Mouse (Mus musculus): Measurements from ENCODE around the gene Uhrf1bp1l. TPM values are rescaled to one million over a fixed set of nuclear protein-coding genes. Genes with fewer than 3 reads are reported as not detected.
"Not testable (repeated sequence)": the region's sequence is repeated elsewhere in the genome, so short reads cannot be mapped to it uniquely, and the experiment has no call there.

Uhrf1bp1l gene
- total RNA-seq (2014; fragmentation: Nextera tagmentation) (30.8 and 43.8 TPM in 2 replicates), total RNA-seq (2017) (23.7 and 44.3 TPM in 2 replicates)

- ATAC-seq (replicated peaks; ENCODE audit: low FRiP score, low TSS enrichment, poor library complexity, severe bottlenecking), result peak; percentile 85
These were observed at the start of gene Uhrf1bp1l for GRCm38 (mm10) chr10:89744871-89745665. TSS of gene Uhrf1bp1l (plus strand) at chr10:89744991.

- peak; percentile 63 for ATAC-seq (replicated peaks; ENCODE audit: low FRiP score, low TSS enrichment, poor library complexity, severe bottlenecking)
These were observed 49.4 kb upstream of the Uhrf1bp1l start for GRCm38 (mm10) chr10:89695194-89695911.

GRCm38 (mm10) chr10:89696270-89696669 lies 48.5 kb upstream of the Uhrf1bp1l start:
- ATAC-seq (replicated peaks; ENCODE audit: low FRiP score, low TSS enrichment, poor library complexity, severe bottlenecking), result not testable (repeated sequence)

- no peak for ATAC-seq (replicated peaks; ENCODE audit: low FRiP score, low TSS enrichment, poor library complexity, severe bottlenecking)
These were observed 46.8 kb upstream of the Uhrf1bp1l start for GRCm38 (mm10) chr10:89697956-89698355.

GRCm38 (mm10) chr10:89703042-89703441 lies 41.7 kb upstream of the Uhrf1bp1l start:
- ATAC-seq (replicated peaks; ENCODE audit: low FRiP score, low TSS enrichment, poor library complexity, severe bottlenecking), result no peak

- ATAC-seq (replicated peaks; ENCODE audit: low FRiP score, low TSS enrichment, poor library complexity, severe bottlenecking), result no peak
These were observed 37.4 kb upstream of the Uhrf1bp1l start for GRCm38 (mm10) chr10:89707397-89707796.

GRCm38 (mm10) chr10:89708720-89709119 lies 36.1 kb upstream of the Uhrf1bp1l start:
- ATAC-seq (replicated peaks; ENCODE audit: low FRiP score, low TSS enrichment, poor library complexity, severe bottlenecking), result peak; percentile 77

- no peak for ATAC-seq (replicated peaks; ENCODE audit: low FRiP score, low TSS enrichment, poor library complexity, severe bottlenecking)
These were observed 29.9 kb upstream of the Uhrf1bp1l start for GRCm38 (mm10) chr10:89714910-89715309.

GRCm38 (mm10) chr10:89720252-89720651 lies 24.5 kb upstream of the Uhrf1bp1l start:
- ATAC-seq (replicated peaks; ENCODE audit: low FRiP score, low TSS enrichment, poor library complexity, severe bottlenecking), result no peak

GRCm38 (mm10) chr10:89720796-89721195 lies 24.0 kb upstream of the Uhrf1bp1l start:
- no peak for ATAC-seq (replicated peaks; ENCODE audit: low FRiP score, low TSS enrichment, poor library complexity, severe bottlenecking)

GRCm38 (mm10) chr10:89722247-89723195 lies 22.3 kb upstream of the Uhrf1bp1l start:
- ATAC-seq (replicated peaks; ENCODE audit: low FRiP score, low TSS enrichment, poor library complexity, severe bottlenecking), result no peak; the same call in 1 of the 2 replicates

- ATAC-seq (replicated peaks; ENCODE audit: low FRiP score, low TSS enrichment, poor library complexity, severe bottlenecking), result no peak
These were observed 14.4 kb upstream of the Uhrf1bp1l start for GRCm38 (mm10) chr10:89730386-89730785.

- ATAC-seq (replicated peaks; ENCODE audit: low FRiP score, low TSS enrichment, poor library complexity, severe bottlenecking), result 0 out of 2 replicates have a peak, but pooled peaks have one; percentile 25
These were observed 13.4 kb upstream of the Uhrf1bp1l start for GRCm38 (mm10) chr10:89731341-89731740.

- peak; percentile 99 for ATAC-seq (replicated peaks; ENCODE audit: low FRiP score, low TSS enrichment, poor library complexity, severe bottlenecking)
These were observed 12.6 kb upstream of the Uhrf1bp1l start, which contains the start of gene Actr6 for GRCm38 (mm10) chr10:89732001-89732794. TSS of gene Actr6 (minus strand) at chr10:89732295.

GRCm38 (mm10) chr10:89737092-89737491 lies 7.7 kb upstream of the Uhrf1bp1l start:
- ATAC-seq (replicated peaks; ENCODE audit: low FRiP score, low TSS enrichment, poor library complexity, severe bottlenecking), result no peak

GRCm38 (mm10) chr10:89737887-89738286 lies 6.9 kb upstream of the Uhrf1bp1l start:
- peak; percentile 51; the same call in 1 of the 2 replicates for ATAC-seq (replicated peaks; ENCODE audit: low FRiP score, low TSS enrichment, poor library complexity, severe bottlenecking)

GRCm38 (mm10) chr10:89738395-89738794 lies 6.4 kb upstream of the Uhrf1bp1l start:
- ATAC-seq (replicated peaks; ENCODE audit: low FRiP score, low TSS enrichment, poor library complexity, severe bottlenecking), result no peak

GRCm38 (mm10) chr10:89739703-89740102 lies 5.1 kb upstream of the Uhrf1bp1l start:
- ATAC-seq (replicated peaks; ENCODE audit: low FRiP score, low TSS enrichment, poor library complexity, severe bottlenecking), result no peak

Measured in megakaryocyte-erythroid progenitor cell, adult 5-6 weeks (primary cell).